Mouse (Mus musculus) heart, adult 2 months (tissue): ENCODE data around the gene Gm37240. TPM values are rescaled to one million over a fixed set of nuclear protein-coding genes. Genes with fewer than 3 reads are reported as not detected.

ENCODE experiments used
- DNase-seq, 2 experiments: peaks; one replicate each; pipeline ENCODE4 v3.0.0; 2021
- H3K27ac ChIP-seq: fragments of 200-600 bp; 2 replicates; pipeline ENCODE4 v1.8.1; 2022
- H3K27me3 ChIP-seq: fragments of 200-500 bp; 2 replicates; pipeline ENCODE4 v1.6.1; 2012; ENCODE audit warnings: mild to moderate bottlenecking, low read length, inconsistent platforms, mixed read lengths; ENCODE audit not compliant: control insufficient read depth, insufficient read depth
- H3K36me3 ChIP-seq: fragments of 200-500 bp; 2 replicates; pipeline ENCODE4 v1.6.1; 2012; ENCODE audit warnings: low read length, inconsistent platforms; ENCODE audit not compliant: control insufficient read depth, insufficient read depth
- H3K4me1 ChIP-seq: fragments of 200-500 bp; 2 replicates; pipeline ENCODE4 v1.6.1; 2011; ENCODE audit warnings: low read length; ENCODE audit not compliant: control insufficient read depth, insufficient read depth
- H3K4me3 ChIP-seq: fragments of 200-600 bp; 2 replicates; pipeline ENCODE4 v1.8.1; 2022
- H3K79me2 ChIP-seq: fragments of 200-500 bp; replicated peaks from 2 replicates; pipeline ENCODE4 v1.6.1; 2012; ENCODE audit warnings: mild to moderate bottlenecking, inconsistent platforms, low read length, moderate library complexity, mixed read lengths; ENCODE audit not compliant: control insufficient read depth, insufficient read depth
- H3K9ac ChIP-seq: fragments of 200-500 bp; 2 replicates; pipeline ENCODE4 v1.6.1; 2012; ENCODE audit warnings: low read depth, mild to moderate bottlenecking, control low read depth, inconsistent platforms, low read length, mixed read lengths
- CTCF ChIP-seq: fragments of 200-600 bp; IDR thresholded peaks from 2 replicates; pipeline ENCODE4 v1.8.1; 2022; ENCODE audit warnings: antibody characterized with exemption, mild to moderate bottlenecking, moderate library complexity
- EP300 ChIP-seq: fragments of 200-500 bp; IDR thresholded peaks from 2 replicates; pipeline ENCODE4 v1.6.1; 2011; ENCODE audit warnings: low read depth, low read length, control low read depth; ENCODE audit not compliant: insufficient read depth
- POLR2A ChIP-seq: fragments of 200-500 bp; IDR thresholded peaks from 2 replicates; pipeline ENCODE4 v1.6.1; 2011; ENCODE audit warnings: mild to moderate bottlenecking, low read depth, low read length, control low read depth; ENCODE audit not compliant: insufficient read depth
- WGBS: fragments of 180-500 bp; shearing (Covaris S2); methylation state at CpG from one replicate; pipeline ENCODE4 v1.1.7; 2018; 5-methylcytosine and 5-hydroxymethylcytosine counted together
- intact Hi-C: fragments of 180-260 bp; cut with DNase I; formaldehyde crosslinking; loops from one replicate; pipeline ENCODE4 v1.15.1; 2025
- polyA plus RNA-seq: library from polyadenylated mRNA; depleted of rRNA; stranded (reverse); fragments of >200 nt; gene quantifications from 2 replicates; pipeline ENCODE4 v1.2.3, GENCODE M21; 2012
- total RNA-seq, 2 experiments: library from RNA; stranded (reverse); gene quantifications; 2 replicates each; pipeline ENCODE4 v1.2.3; 2021

Gm37240 gene
- total and polyA plus RNA-seq, 3 experiments = 25.0 to 45.3 (median 36.6) TPM

- TF ChIP-seq CTCF (no peak), POLR2A (no peak), EP300 (no peak)
- DNase-seq = no peak
- Histone ChIP-seq H3K4me1 (peaks cover 5% of the 10 kb centered on the region), H3K27me3 (no peaks in the 10 kb centered on the region), H3K36me3 (no peaks in the 10 kb centered on the region), H3K4me3 (no peak overlapping the region), H3K79me2 (no peaks in the 10 kb centered on the region), H3K27ac (peak overlapping the region; percentile 31; the same call in 1 of the 2 replicates), H3K9ac (no peak overlapping the region)
- 42% methylated on average over 1 of the region's 1 CpGs for WGBS
- intact Hi-C loops = no loop called here
Observed at GRCm38 (mm10) chr3:85521311-85521907, 365.9 kb downstream of the Gm37240 start.

GRCm38 (mm10) chr3:85518668-85519067 lies 368.6 kb downstream of the Gm37240 start:
- TF ChIP-seq EP300 = peak; percentile 55; the same call in 1 of the 2 replicates
- no peak for TF ChIP-seq POLR2A
- Histone ChIP-seq H3K4me3 (no peak overlapping the region), H3K27me3 (no peaks in the 10 kb centered on the region), H3K27ac (peak overlapping the region; percentile 80), H3K9ac (peak overlapping the region; percentile 26; the same call in 1 of the 2 replicates), H3K36me3 (no peaks in the 10 kb centered on the region), H3K4me1 (peaks cover 7% of the 10 kb centered on the region), H3K79me2 (no peaks in the 10 kb centered on the region)
- peak; percentile 30 to 68 for DNase-seq
- intact Hi-C loops = loop anchor here (5.0 to 10.0 kb wide), 6 partner anchors 34 to 591 kb away; no protein-coding TSS in a partner anchor
- 57% methylated on average over 8 of the region's 8 CpGs for WGBS

- peak overlapping the region; percentile 80 for H3K27ac ChIP-seq
- H3K36me3 ChIP-seq = no peaks in the 10 kb centered on the region
- no peaks in the 10 kb centered on the region for H3K79me2 ChIP-seq
- H3K27me3 ChIP-seq = no peaks in the 10 kb centered on the region
- no peak overlapping the region for H3K4me3 ChIP-seq
- intact Hi-C loops = loop anchor here (5.0 to 10.0 kb wide), 6 partner anchors 34 to 591 kb away; no protein-coding TSS in a partner anchor
- H3K4me1 ChIP-seq = peaks cover 7% of the 10 kb centered on the region
- H3K9ac ChIP-seq = peak overlapping the region; percentile 26; the same call in 1 of the 2 replicates
- TF ChIP-seq CTCF (no peak), POLR2A (0 out of 2 replicates have a peak, but pooled peaks have one; percentile 9), EP300 (peak; percentile 93)
- DNase-seq = peak; percentile 62 to 81
- 55% methylated on average over 1 of the region's 1 CpGs for WGBS
Observed at GRCm38 (mm10) chr3:85518072-85518471, 369.2 kb downstream of the Gm37240 start.

GRCm38 (mm10) chr3:85516739-85517396 lies 370.4 kb downstream of the Gm37240 start:
- H3K36me3 ChIP-seq = no peaks in the 10 kb centered on the region
- H3K4me1 ChIP-seq = peaks cover 7% of the 10 kb centered on the region
- H3K79me2 ChIP-seq = no peaks in the 10 kb centered on the region
- intact Hi-C loops = loop anchor here (5.0 to 10.0 kb wide), 6 partner anchors 35 to 590 kb away; no protein-coding TSS in a partner anchor
- H3K9ac ChIP-seq = no peak overlapping the region
- H3K27ac ChIP-seq = peak overlapping the region; percentile 65; the same call in 1 of the 2 replicates
- 82% methylated on average over 11 of the region's 11 CpGs for WGBS
- H3K4me3 ChIP-seq = no peak overlapping the region
- no peak for DNase-seq
- TF ChIP-seq CTCF (no peak), POLR2A (no peak), EP300 (no peak)
- H3K27me3 ChIP-seq = no peaks in the 10 kb centered on the region

GRCm38 (mm10) chr3:85514700-85515099 lies 372.6 kb downstream of the Gm37240 start:
- no peak overlapping the region for H3K9ac ChIP-seq
- peak; percentile 21 to 24 for DNase-seq
- no peak overlapping the region for H3K4me3 ChIP-seq
- no peaks in the 10 kb centered on the region for H3K79me2 ChIP-seq
- intact Hi-C loops = loop anchor here (5.0 to 10.0 kb wide), 7 partner anchors 38 to 587 kb away; no protein-coding TSS in a partner anchor
- peak overlapping the region; percentile 40; the same call in 1 of the 2 replicates for H3K27ac ChIP-seq
- H3K27me3 ChIP-seq = no peaks in the 10 kb centered on the region
- H3K4me1 ChIP-seq = peaks cover 7% of the 10 kb centered on the region
- TF ChIP-seq POLR2A (no peak), EP300 (peak; percentile 44; the same call in 1 of the 2 replicates), CTCF (no peak)
- no peaks in the 10 kb centered on the region for H3K36me3 ChIP-seq
- 48% methylated on average over 11 of the region's 11 CpGs for WGBS
